Mouse (Mus musculus) activated CD4-positive, CD25-positive, alpha-beta regulatory T cell, adult 9 weeks (primary cell): ENCODE data around the gene Ube2c. TPM values are rescaled to one million over a fixed set of nuclear protein-coding genes. Genes with fewer than 3 reads are reported as not detected.

Experiments
- polyA plus RNA-seq: library from polyadenylated mRNA; unstranded; fragments of 100-300 nt; shearing (Covaris generic); gene quantifications from one replicate; pipeline ENCODE4 v1.2.1, GENCODE M21; 2017

Ube2c gene
- polyA plus RNA-seq: 18.4 TPM

GRCm38 (mm10) chr2:164769258-164770037 lies at the start of gene Ube2c:
Gene Ube2c (plus strand): TSS chr2:164769898.

GRCm38 (mm10) chr2:164745843-164746479 lies 23.7 kb upstream of the Ube2c start, which contains the start of the genes Wfdc3 and Dnttip1:
Gene Wfdc3 (minus strand): TSS chr2:164745931.
Gene Dnttip1 (plus strand): TSS chr2:164745983.

DNA sequence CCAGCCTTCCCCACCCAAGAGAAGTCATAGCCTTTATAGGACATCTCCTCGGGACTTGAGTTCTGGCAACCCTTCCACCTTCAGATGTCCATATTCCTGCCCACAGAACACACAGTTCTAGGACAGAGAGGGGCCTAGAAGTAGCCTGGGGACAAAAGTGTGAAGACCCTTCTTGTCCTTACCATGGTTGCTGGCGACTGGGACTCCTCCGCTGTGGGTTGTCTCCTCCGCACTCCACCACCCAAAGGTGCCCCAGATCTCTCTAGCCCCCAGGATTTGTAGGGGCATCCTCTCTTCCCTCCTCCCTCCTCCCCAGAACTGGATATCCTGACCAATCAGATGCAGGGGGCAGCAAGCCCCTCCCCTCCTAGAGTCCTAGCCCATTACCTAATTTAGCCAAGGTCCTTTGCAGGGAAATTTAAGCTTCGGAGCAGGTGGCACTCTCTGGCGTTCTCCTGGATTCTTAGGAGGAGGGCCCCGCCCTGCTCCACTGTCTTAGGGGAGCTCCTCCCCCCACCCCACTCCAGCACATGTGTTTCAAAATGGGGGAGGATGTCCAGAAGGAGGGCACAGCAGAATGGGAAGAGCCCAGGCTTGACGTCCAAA lies 9.9 kb downstream of the Ube2c start, which contains the start of gene Tnnc2:
Gene Tnnc2 (minus strand): TSS at position 487 of the 606 bp plus-strand sequence.

GRCm38 (mm10) chr2:164785481-164786387 lies 16.0 kb downstream of the Ube2c start, which contains the start of gene Snx21:
Gene Snx21 (plus strand): TSS chr2:164785823.

DNA sequence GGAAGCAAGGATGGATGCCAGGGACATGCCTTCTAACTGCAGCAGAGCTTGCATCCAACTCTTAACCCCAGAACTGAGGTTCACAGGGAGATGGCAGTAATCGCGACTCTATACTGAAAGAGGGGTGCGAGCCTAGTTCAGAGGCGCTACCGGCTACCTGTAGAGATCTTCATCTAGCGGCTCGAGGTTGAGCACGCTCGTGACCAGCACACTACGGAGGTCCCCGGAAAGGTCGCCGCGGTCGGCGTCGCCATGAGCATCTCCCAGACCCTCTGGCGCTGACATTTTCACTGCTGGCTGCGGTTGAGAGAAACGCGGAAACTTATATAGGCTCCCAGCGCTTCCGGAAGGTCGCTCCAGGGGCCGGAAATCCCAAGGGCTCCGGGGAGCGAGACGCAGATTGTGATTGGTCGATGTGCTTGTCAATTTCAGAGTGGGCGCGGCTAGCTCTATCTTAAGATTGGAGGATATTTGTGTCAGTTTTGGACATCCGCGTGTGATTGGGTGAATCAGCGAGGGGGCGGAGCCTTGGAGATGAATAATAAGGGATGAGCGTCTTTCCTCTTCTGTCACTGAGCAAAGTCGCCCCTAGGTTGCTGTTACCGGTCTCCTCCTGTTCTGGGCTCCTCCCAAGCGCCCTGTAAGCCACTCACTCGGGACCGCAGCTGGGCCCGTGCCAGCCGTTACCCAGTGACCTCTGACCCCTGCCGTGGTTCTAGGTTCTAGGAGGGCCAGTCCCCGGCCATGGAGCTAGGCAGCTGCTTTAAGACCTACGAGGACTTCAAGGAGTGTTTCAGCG lies 35.0 kb downstream of the Ube2c start, which contains the start of the genes Acot8 and Zswim3:
Gene Acot8 (minus strand): TSS at position 350 of the 799 bp plus-strand sequence.
Gene Zswim3 (plus strand): TSS at position 566 of the 799 bp plus-strand sequence.

GRCm38 (mm10) chr2:164822636-164823165 lies 53.0 kb downstream of the Ube2c start, which contains the start of gene Zswim1:
Gene Zswim1 (plus strand): TSS chr2:164822686.

Other genes with a start within 250 kb of the Ube2c start
- 5.5 TPM for gene Wfdc2, start 207.5 kb upstream of the Ube2c start, polyA plus RNA-seq
- gene Spint3, start 196.4 kb upstream of the Ube2c start, polyA plus RNA-seq: not detected
- not detected for gene Wfdc6a, start 184.5 kb upstream of the Ube2c start, polyA plus RNA-seq
- gene Eppin, start 176.3 kb upstream of the Ube2c start, polyA plus RNA-seq: not detected
- gene Wfdc6b, start 156.4 kb upstream of the Ube2c start, polyA plus RNA-seq: not detected
- gene Wfdc8, start 156.3 kb upstream of the Ube2c start, polyA plus RNA-seq: not detected
- gene Wfdc16, start 131.1 kb upstream of the Ube2c start, polyA plus RNA-seq: not detected
- not detected for gene Wfdc10, start 113.9 kb upstream of the Ube2c start, polyA plus RNA-seq
- not detected for gene Wfdc9, start 113.3 kb upstream of the Ube2c start, polyA plus RNA-seq
- gene Wfdc11, start 95.8 kb upstream of the Ube2c start, polyA plus RNA-seq: not detected
- not detected for gene Wfdc13, start 84.8 kb upstream of the Ube2c start, polyA plus RNA-seq
- gene Spint4, start 71.4 kb upstream of the Ube2c start, polyA plus RNA-seq: not detected
- gene Spint5, start 54.6 kb upstream of the Ube2c start, polyA plus RNA-seq: not detected
- not detected for gene Wfdc3, start 24.0 kb upstream of the Ube2c start, polyA plus RNA-seq
- gene Dnttip1, start 23.9 kb upstream of the Ube2c start, polyA plus RNA-seq: 13.0 TPM
- gene Tnnc2, start 10.1 kb downstream of the Ube2c start, polyA plus RNA-seq: not detected
- gene Snx21, start 15.9 kb downstream of the Ube2c start, polyA plus RNA-seq: 8.1 TPM
- 42.7 TPM for gene Acot8, start 35.0 kb downstream of the Ube2c start, polyA plus RNA-seq
- gene Zswim3, start 35.2 kb downstream of the Ube2c start, polyA plus RNA-seq: 9.2 TPM
- 26.5 TPM for gene Zswim1, start 52.8 kb downstream of the Ube2c start, polyA plus RNA-seq
- gene Spata25, start 58.6 kb downstream of the Ube2c start, polyA plus RNA-seq: 0.60 TPM
- 202 TPM for gene Ctsa, start 63.0 kb downstream of the Ube2c start, polyA plus RNA-seq
- 1.9 TPM for gene Neurl2, start 63.6 kb downstream of the Ube2c start, polyA plus RNA-seq
- 0.87 TPM for gene Pltp, start 87.8 kb downstream of the Ube2c start, polyA plus RNA-seq
- 123 TPM for gene Pcif1, start 109.4 kb downstream of the Ube2c start, polyA plus RNA-seq
- 45.3 TPM for gene Zfp335, start 141.9 kb downstream of the Ube2c start, polyA plus RNA-seq
- gene Mmp9, start 170.9 kb downstream of the Ube2c start, polyA plus RNA-seq: 13.8 TPM
- gene Slc12a5, start 190.9 kb downstream of the Ube2c start, polyA plus RNA-seq: 0.28 TPM